Mouse (Mus musculus): ENCODE data around the gene Tbc1d32. TPM values are rescaled to one million over a fixed set of nuclear protein-coding genes. Genes with fewer than 3 reads are reported as not detected.
"Not testable (repeated sequence)": the region's sequence is repeated elsewhere in the genome, so short reads cannot be mapped to it uniquely, and the experiment has no call there.

The Tbc1d32 gene
- total and polyA plus RNA-seq, 3 experiments = 4.4 to 5.9 (median 4.6) TPM

DNA sequence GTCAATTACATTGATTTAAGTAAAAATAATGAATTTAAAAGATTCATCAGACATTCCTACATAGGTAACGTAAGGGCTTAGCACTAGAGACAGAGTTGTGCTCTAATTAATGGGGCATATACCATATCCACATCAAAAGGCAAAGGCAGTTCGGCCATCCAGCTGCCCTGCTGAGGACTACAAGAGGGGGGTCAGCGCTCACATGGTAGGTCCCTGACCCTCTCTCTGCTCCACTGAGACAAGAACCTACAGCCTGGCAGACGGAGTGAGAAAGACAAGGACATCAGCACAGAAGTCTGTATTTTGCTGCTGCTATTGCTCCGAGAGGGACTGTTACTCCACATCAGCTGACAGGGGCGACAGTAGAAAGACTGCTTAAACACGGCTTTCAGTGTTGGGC lies 34.2 kb downstream of the Tbc1d32 start (continued):
- no peak for TF ChIP-seq RAD21 (IDR thresholded peaks at IDR 0.05; ENCODE audit: low read depth, low read length)
- TF ChIP-seq CHD2 (IDR thresholded peaks at IDR 0.05; ENCODE audit: low read length) = no peak

DNA sequence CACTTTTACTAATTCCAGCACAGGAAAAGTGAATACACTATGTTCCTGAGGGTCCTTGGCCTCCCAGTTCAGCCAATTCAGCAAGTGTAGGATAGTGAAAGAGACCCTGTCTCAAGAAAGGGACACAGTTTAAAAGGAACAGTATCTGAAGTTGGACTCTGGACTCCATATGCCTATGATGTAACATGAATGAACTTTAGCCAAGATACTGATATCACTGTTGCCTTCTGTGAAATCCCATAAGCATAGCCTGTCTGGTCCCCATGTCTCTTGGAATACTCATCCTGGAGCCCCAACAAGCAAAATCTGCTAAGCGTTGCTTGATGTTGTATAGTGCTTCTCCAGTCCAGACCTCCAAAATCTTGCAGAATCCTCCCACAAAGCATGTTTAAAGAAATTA lies 46.8 kb downstream of the Tbc1d32 start:
- Histone ChIP-seq H3K27ac (ENCODE audit: insufficient read depth, low read depth) (no peak overlapping the region), H3K9ac (ENCODE audit: insufficient read depth, low read depth) (no peak overlapping the region), H3K4me2 (ENCODE audit: insufficient read depth, low read depth, poor library complexity, severe bottlenecking) (no peak overlapping the region), H3K27me3 (replicated peaks) (no peaks in the 10 kb centered on the region), H3K9me3 (replicated peaks; ENCODE audit: low read length) (no peaks in the 10 kb centered on the region), H3K79me2 (replicated peaks; ENCODE audit: control insufficient read depth, extremely low read depth, insufficient read depth, poor library complexity, severe bottlenecking) (no peaks in the 10 kb centered on the region), H3K36me3 (replicated peaks in 1 of 2; ENCODE audit: control insufficient read depth in 1 of 2, insufficient read depth in 1 of 2, low read length in 1 of 2) (peaks cover 4 to 17% of the 10 kb centered on the region in 2 experiments), H3K4me1 (ENCODE audit: control insufficient read depth in 1 of 2, insufficient read depth in 2 of 2) (no peaks in the 10 kb centered on the region), H3K4me3 (replicated peaks in 1 of 3; ENCODE audit: low read depth in 2 of 3, low read length in 2 of 3, poor library complexity in 1 of 3) (no peak overlapping the region)
- DNase-seq (ENCODE audit: extremely low read depth) = no peak
- in situ Hi-C loops (cut with MboI; ENCODE audit: low pct_ligation_motif_present, low pct_unique_long_range_greater_than_20kb, low sequenced_read_pairs) = no loop called here
- TF ChIP-seq PAX5 (IDR thresholded peaks at IDR 0.05; ENCODE audit: low read length) = no peak
- dilution Hi-C loops (cut with MboI; ENCODE audit: extremely low pct_ligation_motif_present, extremely low pct_unique_long_range_greater_than_20kb, low sequenced_read_pairs) = no loop called here

DNA sequence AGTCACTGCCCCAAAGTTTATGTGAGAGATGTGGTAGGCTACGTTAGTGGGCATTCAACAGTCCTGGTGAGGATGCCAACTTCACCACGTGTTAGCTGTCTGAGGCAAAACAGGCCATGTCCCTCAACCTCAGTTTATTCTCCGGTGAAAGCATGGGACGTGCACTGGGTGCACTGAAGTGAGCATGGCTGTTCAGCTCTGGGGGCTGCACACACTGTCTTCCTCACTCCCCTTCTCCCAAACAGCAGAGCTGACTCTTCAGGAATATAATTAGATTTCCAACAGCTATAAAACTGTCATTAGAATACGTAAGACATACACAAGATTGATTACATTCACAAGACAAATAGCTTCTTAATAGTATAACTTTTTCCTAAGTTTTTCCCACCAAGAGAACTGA lies 55.3 kb downstream of the Tbc1d32 start:
- H3K27me3 ChIP-seq (replicated peaks) = no peaks in the 10 kb centered on the region
- H3K4me2 ChIP-seq (ENCODE audit: insufficient read depth, low read depth, poor library complexity, severe bottlenecking) = no peak overlapping the region
- no peaks in the 10 kb centered on the region for H3K79me2 ChIP-seq (replicated peaks; ENCODE audit: control insufficient read depth, extremely low read depth, insufficient read depth, poor library complexity, severe bottlenecking)
- dilution Hi-C loops (cut with MboI; ENCODE audit: extremely low pct_ligation_motif_present, extremely low pct_unique_long_range_greater_than_20kb, low sequenced_read_pairs) (no loop called here), in situ Hi-C loops (cut with MboI; ENCODE audit: low pct_ligation_motif_present, low pct_unique_long_range_greater_than_20kb, low sequenced_read_pairs) (no loop called here)
- no peak overlapping the region for H3K4me3 ChIP-seq (replicated peaks in 1 of 3; ENCODE audit: low read depth in 2 of 3, low read length in 2 of 3, poor library complexity in 1 of 3)
- no peaks in the 10 kb centered on the region for H3K9me3 ChIP-seq (replicated peaks; ENCODE audit: low read length)
- DNase-seq (ENCODE audit: extremely low read depth) = no peak
- H3K4me1 ChIP-seq (ENCODE audit: control insufficient read depth in 1 of 2, insufficient read depth in 2 of 2) = no peaks in the 10 kb centered on the region
- H3K27ac ChIP-seq (ENCODE audit: insufficient read depth, low read depth) = no peak overlapping the region
- TF ChIP-seq SIN3A (IDR thresholded peaks at IDR 0.05; ENCODE audit: low read length) (no peak), CTCF (conservative IDR thresholded peaks at IDR 0.05 in 1 of 2, IDR thresholded peaks at IDR 0.05 in 1 of 2; ENCODE audit: low read depth in 2 of 2, low read length in 2 of 2) (no peak), JUN (IDR thresholded peaks at IDR 0.05; ENCODE audit: insufficient read depth, low read depth, low read length) (no peak), MAX (IDR thresholded peaks at IDR 0.05; ENCODE audit: low read length) (no peak), HCFC1 (IDR thresholded peaks at IDR 0.05; ENCODE audit: low read depth, low read length) (no peak), MAZ (IDR thresholded peaks at IDR 0.05; ENCODE audit: low read depth, low read length) (no peak), MXI1 (IDR thresholded peaks at IDR 0.05; ENCODE audit: low read depth, low read length) (no peak), USF2 (conservative IDR thresholded peaks at IDR 0.05; ENCODE audit: low read depth, low read length) (no peak), CHD2 (IDR thresholded peaks at IDR 0.05; ENCODE audit: low read length) (no peak), EP300 (IDR thresholded peaks at IDR 0.05; ENCODE audit: low read length) (no peak), USF1 (IDR thresholded peaks at IDR 0.05; ENCODE audit: low read depth, low read length) (no peak), RAD21 (IDR thresholded peaks at IDR 0.05; ENCODE audit: low read depth, low read length) (no peak), UBTF (IDR thresholded peaks at IDR 0.05; ENCODE audit: low read depth, low read length) (no peak), ZC3H11A (IDR thresholded peaks at IDR 0.05; ENCODE audit: low read depth, low read length) (no peak), BHLHE40 (IDR thresholded peaks at IDR 0.05; ENCODE audit: low read depth, low read length) (no peak), NELFE (IDR thresholded peaks at IDR 0.05; ENCODE audit: low read depth, low read length) (no peak), TBP (conservative IDR thresholded peaks at IDR 0.05; ENCODE audit: low read depth, low read length) (no peak), POLR2AphosphoS2 (IDR thresholded peaks at IDR 0.05; ENCODE audit: low read depth, low read length) (no peak), IRF4 (IDR thresholded peaks at IDR 0.05; ENCODE audit: low read depth, low read length) (no peak), NRF1 (IDR thresholded peaks at IDR 0.05; ENCODE audit: low read depth, low read length) (no peak)
- peaks cover 0 to 24% of the 10 kb centered on the region in 2 experiments for H3K36me3 ChIP-seq (replicated peaks in 1 of 2; ENCODE audit: control insufficient read depth in 1 of 2, insufficient read depth in 1 of 2, low read length in 1 of 2)
- no peak overlapping the region for H3K9ac ChIP-seq (ENCODE audit: insufficient read depth, low read depth)

DNA sequence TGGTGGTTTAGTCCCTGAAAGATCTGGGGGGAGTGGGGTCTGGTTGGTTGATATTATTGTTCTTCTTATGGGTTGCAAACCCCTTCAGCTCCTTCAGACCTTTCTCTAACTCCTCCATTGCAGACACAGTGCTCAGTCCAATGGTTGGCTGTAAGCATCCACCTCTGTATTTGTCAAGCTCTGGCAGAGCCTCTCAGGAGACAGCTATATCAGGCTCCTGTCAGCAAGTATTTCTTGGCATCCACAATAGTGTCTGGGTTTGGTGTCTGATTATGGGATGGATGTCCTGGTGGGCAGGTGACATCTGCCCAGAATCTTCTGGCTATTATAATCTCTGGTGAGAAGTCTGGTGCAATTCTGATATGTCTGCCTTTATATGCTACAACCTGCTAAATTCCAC lies 60.8 kb downstream of the Tbc1d32 start:
- H3K4me1 ChIP-seq (ENCODE audit: control insufficient read depth in 1 of 2, insufficient read depth in 2 of 2); H3K27ac ChIP-seq (ENCODE audit: insufficient read depth, low read depth); H3K4me3 ChIP-seq (replicated peaks in 1 of 3; ENCODE audit: low read depth in 2 of 3, low read length in 2 of 3, poor library complexity in 1 of 3); H3K9ac ChIP-seq (ENCODE audit: insufficient read depth, low read depth); in situ Hi-C loops (cut with MboI; ENCODE audit: low pct_ligation_motif_present, low pct_unique_long_range_greater_than_20kb, low sequenced_read_pairs); H3K27me3 ChIP-seq (replicated peaks); DNase-seq (ENCODE audit: extremely low read depth); dilution Hi-C loops (cut with MboI; ENCODE audit: extremely low pct_ligation_motif_present, extremely low pct_unique_long_range_greater_than_20kb, low sequenced_read_pairs); H3K4me2 ChIP-seq (ENCODE audit: insufficient read depth, low read depth, poor library complexity, severe bottlenecking); H3K79me2 ChIP-seq (replicated peaks; ENCODE audit: control insufficient read depth, extremely low read depth, insufficient read depth, poor library complexity, severe bottlenecking); H3K9me3 ChIP-seq (replicated peaks; ENCODE audit: low read length): not testable (repeated sequence)
- H3K36me3 ChIP-seq (replicated peaks in 1 of 2; ENCODE audit: control insufficient read depth in 1 of 2, insufficient read depth in 1 of 2, low read length in 1 of 2) = peaks cover 0 to 12% of the 10 kb centered on the region in 2 experiments
